Mouse (Mus musculus) retina, adult 2 months (tissue): ENCODE data around the gene Actr2.
"Not testable (repeated sequence)": the region's sequence is repeated elsewhere in the genome, so short reads cannot be mapped to it uniquely, and the experiment has no call there.

ENCODE experiments used
- DNase-seq: peaks from one replicate; pipeline ENCODE4 v3.0.0-alpha.2; 2012; ENCODE audit warnings: low read depth, low spot score

Actr2 gene

GRCm38 (mm10) chr11:20052814-20053536 lies 59.7 kb downstream of the Actr2 start:
- no peak for DNase-seq

- no peak for DNase-seq
Observed at GRCm38 (mm10) chr11:20045586-20045985, 67.1 kb downstream of the Actr2 start.

- DNase-seq = no peak
Observed at GRCm38 (mm10) chr11:20043256-20043655, 69.5 kb downstream of the Actr2 start.

GRCm38 (mm10) chr11:20042106-20042505 lies 70.6 kb downstream of the Actr2 start:
- no peak for DNase-seq

GRCm38 (mm10) chr11:20041164-20041920 lies 71.4 kb downstream of the Actr2 start:
- DNase-seq = no peak

DNA sequence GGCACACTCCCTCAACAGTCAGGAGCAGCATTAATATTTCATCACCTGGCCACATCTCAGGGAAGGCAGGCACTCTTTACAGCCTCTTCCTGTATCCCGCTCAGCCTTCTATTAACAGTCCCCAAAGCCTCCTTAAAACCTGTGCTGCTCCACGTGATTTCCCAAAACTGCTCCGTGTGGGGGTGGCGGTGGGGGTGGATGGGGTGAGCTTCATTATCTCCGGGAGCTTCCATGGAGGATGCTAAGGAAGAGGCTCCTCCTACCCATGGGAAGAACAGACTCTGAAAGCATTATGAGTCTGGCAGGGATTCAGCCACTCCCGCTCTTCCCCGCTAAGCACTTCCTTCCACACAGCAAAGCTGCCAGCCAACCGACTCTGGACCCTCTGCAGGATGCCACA lies 74.0 kb downstream of the Actr2 start:
- no peak for DNase-seq

- no peak for DNase-seq
Observed at GRCm38 (mm10) chr11:20037739-20038138, 75.0 kb downstream of the Actr2 start.

DNA sequence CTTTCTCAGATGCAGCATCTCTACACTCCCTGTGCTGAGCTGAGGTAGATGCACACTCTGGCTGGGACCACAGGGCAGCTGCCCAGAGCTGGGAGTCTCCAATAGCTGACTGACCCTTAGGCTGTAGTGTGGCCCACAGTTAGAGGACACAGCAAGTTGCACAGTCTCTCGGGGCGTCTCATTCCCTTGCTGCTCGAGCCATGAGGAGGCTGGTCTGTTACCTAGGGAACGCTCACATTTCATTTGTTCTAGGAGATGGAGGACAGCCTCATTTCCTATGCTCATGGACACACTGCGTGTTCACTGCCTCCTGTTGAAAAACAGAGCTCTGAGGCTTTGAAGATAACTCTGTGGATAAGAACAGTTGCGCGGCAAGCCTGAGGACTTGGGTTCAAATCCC lies 76.7 kb downstream of the Actr2 start:
- no peak for DNase-seq

GRCm38 (mm10) chr11:20035343-20035928 lies 77.3 kb downstream of the Actr2 start:
- no peak for DNase-seq

DNA sequence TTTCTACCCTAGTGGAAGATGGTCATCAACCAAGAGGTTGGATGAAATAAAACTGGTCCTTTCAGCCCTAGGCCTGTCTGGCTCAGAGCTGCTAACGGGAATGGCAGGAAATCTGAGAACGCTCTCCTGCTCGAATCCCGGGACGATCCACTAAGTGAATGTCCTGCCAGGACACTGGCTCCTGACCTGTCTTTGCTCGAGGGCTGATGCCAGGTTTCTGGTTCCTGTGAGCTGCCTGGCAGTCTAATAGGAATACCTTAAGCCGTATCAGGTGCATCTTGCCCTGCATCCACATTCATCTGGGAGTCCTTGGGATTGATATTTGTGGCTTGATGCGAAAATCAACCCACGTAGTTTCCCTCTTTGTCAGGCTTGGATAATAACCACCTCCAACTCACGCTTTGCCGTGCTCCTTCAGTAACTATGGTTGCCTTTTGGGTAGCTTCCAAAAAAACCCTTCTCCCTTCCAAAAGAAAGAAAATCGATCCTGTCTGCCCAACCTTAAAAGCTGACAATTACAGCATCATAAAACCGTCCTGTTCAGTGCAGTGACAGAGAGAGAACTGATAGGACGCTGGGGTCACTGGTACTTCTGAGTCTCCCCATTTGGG lies 78.3 kb downstream of the Actr2 start:
- no peak for DNase-seq

- DNase-seq = no peak
Observed at GRCm38 (mm10) chr11:20033541-20034160, 79.1 kb downstream of the Actr2 start.

GRCm38 (mm10) chr11:20031536-20031935 lies 81.2 kb downstream of the Actr2 start:
- no peak for DNase-seq

GRCm38 (mm10) chr11:20030973-20031372 lies 81.7 kb downstream of the Actr2 start:
- not testable (repeated sequence) for DNase-seq

DNA sequence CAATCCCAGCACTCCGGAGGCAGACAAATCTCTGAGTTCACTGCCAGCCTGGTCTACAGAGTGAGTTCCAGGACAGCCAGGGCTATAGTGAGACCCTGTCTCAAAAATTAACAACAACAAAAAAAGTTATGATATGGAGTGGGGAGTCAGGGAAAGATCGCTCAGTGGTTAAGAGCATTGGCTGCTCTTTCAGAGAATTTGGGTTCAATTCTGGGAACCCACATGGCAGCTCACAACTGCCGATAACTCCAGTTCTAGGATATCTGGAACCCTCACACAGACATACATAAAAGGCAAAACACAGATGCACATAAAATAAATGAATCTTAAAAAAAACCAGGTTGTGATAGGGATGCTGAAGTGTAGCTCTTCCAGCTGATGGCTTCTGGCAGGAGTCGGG lies 83.7 kb downstream of the Actr2 start:
- no peak for DNase-seq

- DNase-seq = no peak
Observed at GRCm38 (mm10) chr11:20028396-20028795, 84.3 kb downstream of the Actr2 start.

DNA sequence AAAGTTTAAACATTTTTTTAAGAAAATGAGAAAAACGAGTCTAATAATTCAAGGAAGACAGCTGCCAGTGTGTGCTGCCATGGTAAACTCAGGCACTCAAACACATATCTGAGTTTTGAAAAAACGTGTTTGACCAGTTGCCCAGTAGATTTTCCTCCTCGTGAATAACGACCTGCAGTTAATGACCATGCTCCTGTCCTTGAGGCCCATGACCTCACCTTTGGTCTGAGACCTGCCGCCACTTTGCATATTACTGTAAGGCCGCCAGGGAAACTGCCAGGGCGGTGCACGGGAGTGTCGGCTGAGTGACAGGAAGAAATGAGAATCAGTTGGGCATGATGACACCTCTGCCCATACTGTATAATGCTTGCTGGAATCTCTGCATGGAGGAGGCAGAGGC lies 85.0 kb downstream of the Actr2 start:
- DNase-seq = no peak

DNA sequence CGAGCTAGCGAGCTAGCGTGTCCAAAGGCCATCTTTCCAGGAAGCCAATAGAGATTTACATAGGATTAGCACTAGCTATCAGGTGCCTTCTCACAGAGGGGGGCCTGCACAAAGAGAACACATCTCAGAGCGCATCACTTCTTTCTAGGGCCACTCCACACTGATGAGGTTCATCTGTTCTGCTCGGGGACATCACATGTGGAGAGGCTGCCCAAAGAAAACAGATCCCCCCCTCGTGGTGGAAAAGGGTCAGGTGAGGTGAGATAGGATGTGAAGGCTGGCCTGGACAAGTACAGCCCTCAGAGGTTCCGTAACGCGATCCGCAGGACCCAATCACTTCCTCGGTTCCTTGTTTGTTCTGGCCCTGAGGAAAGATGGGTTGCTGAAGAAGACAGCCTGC lies 86.8 kb downstream of the Actr2 start:
- DNase-seq = no peak

DNA sequence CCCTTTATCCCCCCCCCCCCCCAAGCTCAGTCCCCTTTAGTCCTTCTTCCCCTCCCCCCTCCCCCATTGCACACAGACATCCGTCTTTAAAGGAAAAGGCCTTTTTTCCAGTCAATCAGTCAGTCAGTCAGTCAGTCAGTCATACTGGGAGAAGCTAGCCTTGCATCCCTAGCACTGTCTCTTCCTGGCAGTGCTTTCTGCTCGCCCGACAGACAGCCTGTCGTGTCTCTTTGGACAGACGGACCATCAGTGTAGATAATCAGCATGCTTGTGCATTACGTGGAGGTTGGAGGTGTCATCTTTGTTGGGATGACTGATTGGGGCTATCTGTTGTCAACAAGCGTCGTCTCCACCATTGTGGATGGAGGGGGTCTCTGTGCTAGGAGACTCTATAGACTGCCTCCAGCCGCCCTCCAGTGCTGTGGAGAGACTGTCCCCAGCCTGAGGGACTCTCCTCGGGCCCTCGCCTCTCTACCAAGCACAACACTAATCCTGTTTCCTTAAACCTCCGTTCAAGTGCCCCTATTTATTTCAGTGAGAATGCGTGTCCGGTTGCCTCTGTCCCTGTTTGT lies 89.7 kb downstream of the Actr2 start:
- DNase-seq = no peak

DNA sequence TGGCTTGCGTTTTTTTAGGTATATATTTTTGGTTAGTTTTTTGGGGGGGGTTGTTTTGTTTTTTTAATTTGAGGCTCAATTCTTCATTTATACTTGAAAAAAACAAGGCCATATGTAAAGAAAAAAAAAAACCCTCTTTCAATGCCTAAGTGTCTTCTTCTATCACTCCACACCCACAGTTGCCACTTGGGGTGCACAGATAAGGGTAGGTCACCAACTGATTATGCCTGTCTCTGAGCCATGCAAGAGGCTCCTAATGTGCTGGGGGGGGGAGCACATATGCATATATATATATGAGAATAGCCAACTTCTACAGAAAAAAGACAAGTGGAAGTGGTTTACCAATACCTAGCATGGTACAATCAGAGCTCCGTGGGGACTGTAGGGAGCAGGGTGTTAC lies 90.3 kb downstream of the Actr2 start:
- no peak for DNase-seq

- DNase-seq = no peak
Observed at GRCm38 (mm10) chr11:20020720-20021119, 92.0 kb downstream of the Actr2 start.

DNA sequence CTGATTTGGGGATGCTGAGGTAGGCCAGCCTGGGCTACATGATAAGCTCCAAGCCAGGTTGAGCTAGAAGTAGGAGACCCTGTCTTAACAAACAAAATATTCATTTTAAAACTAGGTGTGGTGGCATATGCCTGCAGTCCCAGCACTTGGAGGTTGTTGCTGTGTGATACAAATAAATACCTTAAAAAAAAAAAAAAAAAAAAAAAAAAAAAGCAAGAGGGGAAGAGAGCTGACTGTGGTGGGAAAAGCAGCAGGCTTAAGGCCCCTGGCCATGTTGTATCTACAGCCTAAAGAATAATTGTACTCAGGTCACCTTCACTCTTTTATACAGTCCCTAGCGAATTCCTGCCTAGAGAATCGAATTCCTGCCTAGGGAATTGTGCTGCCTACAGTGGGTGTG lies 93.8 kb downstream of the Actr2 start:
- no peak for DNase-seq

DNA sequence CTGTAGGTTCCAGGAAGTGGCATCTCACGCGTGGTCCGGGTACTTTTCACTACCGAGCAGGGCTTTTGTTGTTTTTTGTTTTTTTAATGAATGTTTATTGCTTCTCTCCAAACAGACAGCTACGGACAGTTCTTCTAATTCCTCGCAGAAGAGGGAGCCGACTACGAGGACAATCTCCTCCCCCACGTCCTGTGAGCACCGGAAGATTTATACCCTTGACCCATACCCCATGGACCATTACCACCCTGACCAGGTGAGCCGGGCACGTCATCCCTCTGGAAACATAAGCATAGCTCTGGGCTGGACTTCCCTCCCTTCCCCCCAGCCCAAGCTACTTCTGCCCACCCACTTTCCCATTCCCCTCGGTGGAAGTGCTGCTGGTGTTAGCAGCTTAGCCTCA lies 94.8 kb downstream of the Actr2 start:
- DNase-seq = no peak
